Mouse (Mus musculus) frontal cortex, postnatal 25 days (tissue): Measurements from ENCODE around the gene Vmn2r33.
"Not testable (repeated sequence)": the region's sequence is repeated elsewhere in the genome, so short reads cannot be mapped to it uniquely, and the experiment has no call there.

Source experiments
- DNase-seq, 2 experiments: peaks; one replicate each; pipeline ENCODE4 v3.0.0; 2022; ENCODE audit warnings: low spot score in 2 of 2

Vmn2r33 gene

DNA sequence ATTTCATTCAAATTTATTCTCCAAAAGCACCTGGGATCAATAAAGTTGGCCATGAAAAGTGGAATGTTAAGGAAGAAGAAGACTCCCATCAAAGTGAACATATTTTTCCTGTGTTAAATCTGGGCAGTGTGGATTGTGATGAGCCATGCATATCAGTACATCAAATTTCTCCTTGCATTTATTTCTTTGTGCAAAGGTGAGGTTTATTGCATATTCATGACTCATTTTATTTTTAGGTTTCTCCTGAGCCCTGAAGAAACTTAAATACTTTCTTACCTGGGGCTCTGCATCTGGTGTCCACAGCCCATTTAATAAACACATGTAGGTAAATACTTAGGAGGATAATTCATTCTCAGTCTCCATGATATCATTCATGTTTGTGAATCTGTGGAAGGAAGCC, at the start of gene Vmn2r33:
TSS of gene Vmn2r33 (minus strand) at position 101 of the 400 bp plus-strand sequence.
- DNase-seq: not testable (repeated sequence)
